Mouse (Mus musculus): Measurements from ENCODE around the gene Tmem150a. TPM values are rescaled to one million over a fixed set of nuclear protein-coding genes. Genes with fewer than 3 reads are reported as not detected.

The Tmem150a gene
- polyA plus RNA-seq, 1 experiment from 2014 or later = 39.5 TPM

- Histone ChIP-seq H3K27ac (ENCODE audit: low read depth, low read length) (peak overlapping the region; percentile 35), H3K4me3 (ENCODE audit: low read depth, low read length) (peak overlapping the region; percentile 95), H3K9me3 (ENCODE audit: control insufficient read depth, low read length) (no peaks in the 10 kb centered on the region), H3K9ac (ENCODE audit: low read depth, low read length) (peak overlapping the region; percentile 91; the same call in 1 of the 2 replicates), H3K36me3 (ENCODE audit: control insufficient read depth, insufficient read depth, low read length) (peaks cover 10% of the 10 kb centered on the region), H3K4me1 (replicated peaks; ENCODE audit: control insufficient read depth, insufficient read depth, low read length) (peaks cover 29% of the 10 kb centered on the region), H3K27me3 (replicated peaks; ENCODE audit: control insufficient read depth, insufficient read depth, low read length) (no peaks in the 10 kb centered on the region), H3K4me2 (peak overlapping the region; percentile 97)
- DNase-seq (ENCODE audit: low spot score) (no peak), ATAC-seq (replicated peaks; ENCODE audit: low FRiP score) (no peak)
- 32% methylated on average over 6 of the region's 6 CpGs for WGBS
Observed at GRCm38 (mm10) chr6:72345633-72346032, 9.6 kb upstream of the Tmem150a start.

- Histone ChIP-seq H3K4me2 (peak overlapping the region; percentile 97), H3K9ac (ENCODE audit: low read depth, low read length) (no peak overlapping the region), H3K27me3 (replicated peaks; ENCODE audit: control insufficient read depth, insufficient read depth, low read length) (no peaks in the 10 kb centered on the region), H3K36me3 (ENCODE audit: control insufficient read depth, insufficient read depth, low read length) (peaks cover 10% of the 10 kb centered on the region), H3K4me3 (ENCODE audit: low read depth, low read length) (peak overlapping the region; percentile 78; the same call in 1 of the 2 replicates), H3K4me1 (replicated peaks; ENCODE audit: control insufficient read depth, insufficient read depth, low read length) (peaks cover 33% of the 10 kb centered on the region), H3K9me3 (ENCODE audit: control insufficient read depth, low read length) (no peaks in the 10 kb centered on the region), H3K27ac (ENCODE audit: low read depth, low read length) (0 out of 2 replicates have a peak overlapping the region, but pooled peaks have one; percentile 35)
- WGBS = 76% methylated on average over 4 of the region's 4 CpGs
- DNase-seq (ENCODE audit: low spot score) (no peak), ATAC-seq (replicated peaks; ENCODE audit: low FRiP score) (no peak)
Observed at GRCm38 (mm10) chr6:72346261-72346660, 9.0 kb upstream of the Tmem150a start.

- Histone ChIP-seq H3K27ac (ENCODE audit: low read depth, low read length) (peak within 1 kb of the TSS; percentile 90), H3K36me3 (ENCODE audit: control insufficient read depth, insufficient read depth, low read length) (peaks cover 8% of the 10 kb centered on the region), H3K9ac (ENCODE audit: low read depth, low read length) (peak within 1 kb of the TSS; percentile 92), H3K9me3 (ENCODE audit: control insufficient read depth, low read length) (no peaks in the 10 kb centered on the region), H3K4me2 (peak within 1 kb of the TSS; percentile 97), H3K4me1 (replicated peaks; ENCODE audit: control insufficient read depth, insufficient read depth, low read length) (peaks cover 38% of the 10 kb centered on the region), H3K4me3 (ENCODE audit: low read depth, low read length) (peak within 1 kb of the TSS; percentile 78), H3K27me3 (replicated peaks; ENCODE audit: control insufficient read depth, insufficient read depth, low read length) (no peaks in the 10 kb centered on the region)
- DNase-seq (ENCODE audit: low spot score) = peak; percentile 77
- under 1% methylated on average over 72 of the region's 72 CpGs for WGBS
- peak; percentile 72 for ATAC-seq (replicated peaks; ENCODE audit: low FRiP score)
Observed at GRCm38 (mm10) chr6:72347166-72347941, 7.9 kb upstream of the Tmem150a start, which contains the start of gene 0610030E20Rik. Gene 0610030E20Rik (plus strand): TSS chr6:72347317.

- Histone ChIP-seq H3K36me3 (ENCODE audit: control insufficient read depth, insufficient read depth, low read length) (peaks cover 8% of the 10 kb centered on the region), H3K4me1 (replicated peaks; ENCODE audit: control insufficient read depth, insufficient read depth, low read length) (peaks cover 39% of the 10 kb centered on the region), H3K4me3 (ENCODE audit: low read depth, low read length) (peak overlapping the region; percentile 78), H3K27me3 (replicated peaks; ENCODE audit: control insufficient read depth, insufficient read depth, low read length) (no peaks in the 10 kb centered on the region), H3K27ac (ENCODE audit: low read depth, low read length) (peak overlapping the region; percentile 90; the same call in 1 of the 2 replicates), H3K4me2 (peak overlapping the region; percentile 79), H3K9ac (ENCODE audit: low read depth, low read length) (peak overlapping the region; percentile 92; the same call in 1 of the 2 replicates), H3K9me3 (ENCODE audit: control insufficient read depth, low read length) (no peaks in the 10 kb centered on the region)
- no peak for DNase-seq (ENCODE audit: low spot score)
- no peak for ATAC-seq (replicated peaks; ENCODE audit: low FRiP score)
- WGBS = 72% methylated on average over 10 of the region's 10 CpGs
Observed at GRCm38 (mm10) chr6:72348411-72348810, 6.8 kb upstream of the Tmem150a start.

GRCm38 (mm10) chr6:72350214-72350613, 5.0 kb upstream of the Tmem150a start:
- Histone ChIP-seq H3K27ac (ENCODE audit: low read depth, low read length) (no peak overlapping the region), H3K36me3 (ENCODE audit: control insufficient read depth, insufficient read depth, low read length) (peaks cover 8% of the 10 kb centered on the region), H3K4me3 (ENCODE audit: low read depth, low read length) (no peak overlapping the region), H3K27me3 (replicated peaks; ENCODE audit: control insufficient read depth, insufficient read depth, low read length) (0 out of 2 replicates have a peak, but pooled peaks cover 11% of the 10 kb centered on the region), H3K4me1 (replicated peaks; ENCODE audit: control insufficient read depth, insufficient read depth, low read length) (peaks cover 43% of the 10 kb centered on the region), H3K9me3 (ENCODE audit: control insufficient read depth, low read length) (no peaks in the 10 kb centered on the region), H3K4me2 (no peak overlapping the region), H3K9ac (ENCODE audit: low read depth, low read length) (no peak overlapping the region)
- WGBS = 84% methylated on average over 2 of the region's 2 CpGs
- no peak for DNase-seq (ENCODE audit: low spot score)
- no peak for ATAC-seq (replicated peaks; ENCODE audit: low FRiP score)

GRCm38 (mm10) chr6:72352636-72353405, 2.4 kb upstream of the Tmem150a start:
- Histone ChIP-seq H3K4me1 (replicated peaks; ENCODE audit: control insufficient read depth, insufficient read depth, low read length) (peaks cover 46% of the 10 kb centered on the region), H3K9me3 (ENCODE audit: control insufficient read depth, low read length) (no peaks in the 10 kb centered on the region), H3K4me3 (ENCODE audit: low read depth, low read length) (no peak overlapping the region), H3K27ac (ENCODE audit: low read depth, low read length) (no peak overlapping the region), H3K27me3 (replicated peaks; ENCODE audit: control insufficient read depth, insufficient read depth, low read length) (0 out of 2 replicates have a peak, but pooled peaks cover 14% of the 10 kb centered on the region), H3K9ac (ENCODE audit: low read depth, low read length) (no peak overlapping the region), H3K4me2 (0 out of 2 replicates have a peak overlapping the region, but pooled peaks have one; percentile 1), H3K36me3 (ENCODE audit: control insufficient read depth, insufficient read depth, low read length) (peaks cover 8% of the 10 kb centered on the region)
- ATAC-seq (replicated peaks; ENCODE audit: low FRiP score) = no peak
- no peak for DNase-seq (ENCODE audit: low spot score)
- WGBS = 63% methylated on average over 5 of the region's 5 CpGs

GRCm38 (mm10) chr6:72354025-72354424, 1.2 kb upstream of the Tmem150a start:
- H3K9ac ChIP-seq (ENCODE audit: low read depth, low read length) = no peak overlapping the region
- WGBS = 61% methylated on average over 1 of the region's 1 CpGs
- peaks cover 13% of the 10 kb centered on the region for H3K36me3 ChIP-seq (ENCODE audit: control insufficient read depth, insufficient read depth, low read length)
- no peak overlapping the region for H3K4me2 ChIP-seq
- no peak for DNase-seq (ENCODE audit: low spot score)
- peaks cover 47% of the 10 kb centered on the region for H3K4me1 ChIP-seq (replicated peaks; ENCODE audit: control insufficient read depth, insufficient read depth, low read length)
- ATAC-seq (replicated peaks; ENCODE audit: low FRiP score) = no peak
- H3K9me3 ChIP-seq (ENCODE audit: control insufficient read depth, low read length) = no peaks in the 10 kb centered on the region
- H3K27ac ChIP-seq (ENCODE audit: low read depth, low read length) = no peak overlapping the region
- H3K4me3 ChIP-seq (ENCODE audit: low read depth, low read length) = no peak overlapping the region
- 0 out of 2 replicates have a peak, but pooled peaks cover 14% of the 10 kb centered on the region for H3K27me3 ChIP-seq (replicated peaks; ENCODE audit: control insufficient read depth, insufficient read depth, low read length)

- H3K4me3 ChIP-seq (ENCODE audit: low read depth, low read length) = peak overlapping the region; percentile 60
- H3K27me3 ChIP-seq (replicated peaks; ENCODE audit: control insufficient read depth, insufficient read depth, low read length) = 0 out of 2 replicates have a peak, but pooled peaks cover 14% of the 10 kb centered on the region
- H3K4me2 ChIP-seq = peak overlapping the region; percentile 89
- ATAC-seq (replicated peaks; ENCODE audit: low FRiP score) (0 out of 2 replicates have a peak, but pooled peaks have one; percentile 11), DNase-seq (ENCODE audit: low spot score) (no peak)
- H3K36me3 ChIP-seq (ENCODE audit: control insufficient read depth, insufficient read depth, low read length) = peaks cover 13% of the 10 kb centered on the region
- WGBS = 46% methylated on average over 8 of the region's 8 CpGs
- no peaks in the 10 kb centered on the region for H3K9me3 ChIP-seq (ENCODE audit: control insufficient read depth, low read length)
- H3K9ac ChIP-seq (ENCODE audit: low read depth, low read length) = peak overlapping the region; percentile 59; the same call in 1 of the 2 replicates
- peaks cover 51% of the 10 kb centered on the region for H3K4me1 ChIP-seq (replicated peaks; ENCODE audit: control insufficient read depth, insufficient read depth, low read length)
- no peak overlapping the region for H3K27ac ChIP-seq (ENCODE audit: low read depth, low read length)
Observed at GRCm38 (mm10) chr6:72356001-72356532, 820 bp downstream of the Tmem150a start.
